Mouse (Mus musculus): ENCODE results near the gene Scaper.

DNA sequence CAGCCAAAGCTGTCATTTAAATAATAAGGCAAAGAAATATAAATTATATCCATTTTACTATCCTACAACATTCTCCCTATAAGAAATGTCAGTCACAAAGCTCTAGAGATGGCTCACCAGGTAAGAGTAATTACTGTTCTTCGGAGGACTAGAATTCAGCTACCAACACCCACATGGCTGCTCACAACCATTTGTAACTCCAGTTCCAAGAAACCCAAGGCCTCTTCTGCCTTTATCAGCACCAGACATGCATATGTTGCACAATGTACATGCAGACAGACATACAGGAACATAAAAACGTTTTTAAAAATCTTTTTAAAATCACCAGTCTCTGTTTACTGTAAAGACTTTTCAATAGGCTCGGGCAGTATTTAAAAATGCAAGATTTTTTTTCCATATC is 36.3 kb downstream of the Scaper start:
- TF ChIP-seq CTCF (conservative IDR thresholded peaks at IDR 0.05; ENCODE audit: low read length), result no peak
- TF ChIP-seq POU5F1 (IDR thresholded peaks at IDR 0.05; ENCODE audit: borderline replicate concordance, low read length), result no peak

Measured in E14TG2a.4 (cell line).